Mouse (Mus musculus): ENCODE measurements around the gene Dok4.

The Dok4 gene

DNA sequence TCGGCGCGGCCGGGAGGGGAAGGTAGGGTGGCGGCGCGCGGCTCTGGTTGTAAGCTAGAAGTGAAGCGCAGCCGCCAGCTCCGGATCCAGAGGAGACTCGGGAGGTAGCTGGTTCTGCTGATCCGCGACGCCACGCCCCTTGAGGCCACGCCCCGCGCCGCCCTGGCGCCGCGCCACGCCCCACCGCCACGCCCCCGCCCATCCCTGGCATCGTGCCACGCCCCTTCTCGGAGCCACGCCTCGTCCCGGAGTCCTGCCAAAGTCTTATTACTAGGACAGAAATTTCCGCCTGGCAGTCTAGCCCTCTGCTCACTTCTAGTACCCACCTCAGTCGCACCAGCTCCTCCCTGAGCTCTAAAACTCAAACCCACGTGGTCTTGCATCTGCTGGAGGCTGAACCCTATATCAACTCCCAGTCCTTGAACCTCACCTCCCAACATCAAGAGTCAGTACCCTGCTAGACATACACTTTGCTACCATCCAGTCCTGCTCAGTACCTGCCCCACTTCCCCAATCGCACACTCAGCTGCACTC lies at the start of gene Dok4:
Gene Dok4 (minus strand): TSS at position 134 of the 534 bp plus-strand sequence.
- CTCF ChIA-PET, result interaction anchor here (0.5 to 3.0 kb wide), 28 partner anchors 10 to 301 kb away, joined by 3 to 13 read pairs (median 4); no protein-coding TSS in a partner anchor
- POLR2A ChIA-PET, result interaction anchor here (0.6 to 1.8 kb wide), 32 partner anchors 9 to 821 kb away, joined by 3 to 8 read pairs (median 3); partner anchors contain the start of genes Ciapin1 (in 2 of the 4), Coq9 (in 2 of the 4), Polr2c (in 1 of the 4) and Usb1 (in 1 of the 4)

DNA sequence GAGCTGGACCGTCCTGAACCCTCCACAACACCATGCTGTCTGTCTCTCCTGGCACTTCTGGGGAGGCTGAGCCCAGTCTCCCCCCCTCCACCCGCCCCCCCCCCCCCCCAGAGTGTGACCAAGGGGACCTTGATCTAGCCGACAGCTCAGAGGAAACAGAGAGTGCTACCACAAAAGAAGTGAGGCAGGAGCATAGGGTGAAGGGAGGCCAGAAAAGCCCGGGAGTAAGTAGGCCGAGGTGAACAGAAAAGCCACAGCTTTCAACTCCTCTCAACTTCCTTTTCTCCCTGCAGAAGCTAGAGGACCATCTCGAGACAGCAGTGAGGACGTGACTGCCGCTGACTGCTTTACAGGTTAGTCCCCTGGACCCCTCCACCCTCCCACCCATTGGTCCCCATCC lies 47.3 kb upstream of the Dok4 start, which contains the start of gene Adgrg5:
Gene Adgrg5 (plus strand): TSS at position 290 of the 400 bp plus-strand sequence.
- POLR2A ChIA-PET, result interaction anchor here in 3 of 4 experiments (0.6 to 2.9 kb wide), 8 partner anchors 8 to 780 kb away, joined by 3 to 13 read pairs (median 4); no protein-coding TSS in a partner anchor
- CTCF ChIA-PET, result interaction anchor here (0.5 to 2.0 kb wide), 13 partner anchors 11 to 853 kb away, joined by 3 to 8 read pairs (median 4); no protein-coding TSS in a partner anchor

DNA sequence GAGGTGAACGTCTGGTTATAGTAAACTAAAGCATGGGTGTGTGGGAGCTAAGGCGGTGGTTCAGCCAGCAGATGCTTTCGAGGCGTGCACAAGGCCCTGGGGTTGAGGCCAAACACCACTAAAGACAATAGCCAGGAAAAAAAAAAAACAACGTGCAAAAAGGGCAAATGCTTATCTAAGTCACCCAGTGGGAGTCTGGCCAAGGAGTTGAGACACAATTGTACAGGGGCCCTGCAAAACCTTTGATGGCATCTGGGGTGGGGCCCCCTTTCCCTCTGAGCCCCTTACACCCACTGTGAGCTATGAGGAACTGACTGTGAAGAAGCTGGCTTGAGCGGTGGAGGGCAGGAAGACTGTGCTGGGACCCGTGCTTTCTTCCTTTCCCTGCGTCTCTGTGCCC lies 46.5 kb upstream of the Dok4 start:
- POLR2A ChIA-PET, result interaction anchor here (0.6 to 2.9 kb wide), 17 partner anchors 8 to 124 kb away, joined by 3 to 13 read pairs (median 4); partner anchors contain the start of genes Ciapin1 (in 1 of the 4), Coq9 (in 1 of the 4) and Dok4 (in 1 of the 4)
- CTCF ChIA-PET, result interaction anchor here (0.5 to 2.0 kb wide), 12 partner anchors 9 to 313 kb away, joined by 3 to 8 read pairs (median 4); no protein-coding TSS in a partner anchor

DNA sequence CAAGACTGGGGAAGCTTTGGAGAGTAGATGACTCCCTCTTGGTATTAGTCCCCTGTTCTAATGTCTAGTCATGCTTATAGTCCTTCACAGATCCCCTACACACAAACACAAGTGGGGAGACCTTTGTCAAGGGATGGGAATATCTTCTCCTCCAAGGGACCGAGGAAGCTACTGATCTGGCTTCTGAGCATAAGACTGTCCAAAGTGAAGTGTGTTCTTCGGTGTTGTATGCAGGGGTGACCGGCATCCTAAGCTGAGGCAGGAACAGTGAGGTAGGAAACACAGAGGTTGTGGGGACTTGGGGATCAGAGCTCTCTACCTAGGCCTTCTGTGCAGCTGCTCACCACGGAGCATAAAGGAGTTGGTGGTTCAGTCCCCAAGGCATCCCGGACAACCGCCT lies 46.0 kb upstream of the Dok4 start:
- ChIA-PET POLR2A (interaction anchor here (0.6 to 2.9 kb wide), 18 partner anchors 9 to 391 kb away, joined by 3 to 13 read pairs (median 4); partner anchors contain the start of genes Ciapin1 (in 1 of the 4), Coq9 (in 1 of the 4) and Dok4 (in 1 of the 4)), CTCF (interaction anchor here (1.0 to 2.0 kb wide), 9 partner anchors 9 to 313 kb away, joined by 3 to 8 read pairs (median 5); no protein-coding TSS in a partner anchor)

DNA sequence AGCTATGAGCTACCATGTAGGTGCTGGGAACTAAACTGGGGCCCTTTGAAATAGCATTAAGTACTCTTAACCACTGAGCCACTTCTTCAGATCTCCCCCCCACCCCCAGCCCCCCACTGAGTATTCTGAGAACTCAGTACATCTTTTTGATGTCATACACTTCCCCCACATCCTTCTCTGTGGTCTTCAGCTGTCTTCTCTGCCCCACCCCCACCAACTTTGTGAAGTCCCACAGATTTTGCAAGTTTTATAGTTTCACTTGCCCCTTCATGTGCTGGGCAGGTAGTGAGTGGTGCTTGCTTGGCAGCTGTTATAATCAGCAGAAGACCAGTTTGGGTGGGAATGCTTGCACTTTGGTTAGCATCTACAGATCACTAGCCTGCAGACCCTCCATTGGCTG lies 43.1 kb upstream of the Dok4 start:
- POLR2A ChIA-PET, result interaction anchor here in 3 of 4 experiments (0.6 to 1.2 kb wide), 4 partner anchors 15 to 413 kb away, joined by 3 to 4 read pairs (median 4); partner anchors contain the start of genes Dok4 (in 1 of the 3) and Usb1 (in 1 of the 3)
- CTCF ChIA-PET, result interaction anchor here in 2 of 4 experiments (0.7 to 1.6 kb wide), 3 partner anchors 20 to 51 kb away, joined by 6 to 10 read pairs (median 9); no protein-coding TSS in a partner anchor

DNA sequence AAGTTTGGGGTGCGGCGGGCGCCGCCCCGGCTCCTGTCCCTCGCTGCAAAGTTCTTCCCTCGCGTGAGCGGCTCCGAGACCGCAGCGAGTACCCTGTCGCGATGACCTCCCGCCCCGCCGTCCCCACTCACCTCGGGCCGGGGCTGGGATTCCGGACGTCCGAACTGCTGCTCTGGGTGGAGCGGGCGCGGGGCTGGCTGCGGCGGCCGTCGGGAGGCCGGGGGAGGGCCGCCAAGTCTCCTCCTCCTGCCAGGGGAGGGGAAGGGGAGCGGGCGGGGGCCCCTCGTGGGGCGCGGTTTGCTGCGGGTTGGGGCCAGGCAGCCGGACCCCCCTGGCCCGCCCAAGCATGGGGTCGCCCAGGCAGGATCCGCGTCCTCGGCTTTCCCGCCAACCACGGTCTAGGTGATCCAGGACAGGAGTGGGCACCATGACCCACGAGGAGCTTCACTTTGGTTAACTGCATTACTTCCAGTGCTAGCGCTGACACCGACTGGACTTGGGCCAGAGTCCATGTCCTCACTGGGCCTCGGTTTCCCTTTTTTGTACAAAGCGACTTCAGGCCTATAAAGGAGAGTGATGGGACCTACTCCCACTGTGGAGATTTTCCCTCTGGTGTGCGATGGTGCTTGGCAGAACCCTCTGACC lies 41.8 kb upstream of the Dok4 start, which contains the start of gene Ccdc102a:
Gene Ccdc102a (minus strand): TSS at position 248 of the 645 bp plus-strand sequence.
- ChIA-PET CTCF (interaction anchor here (0.6 to 2.6 kb wide), 11 partner anchors 9 to 355 kb away, joined by 3 to 14 read pairs (median 4); no protein-coding TSS in a partner anchor), POLR2A (interaction anchor here in 3 of 4 experiments (0.7 to 1.4 kb wide), 5 partner anchors 14 to 146 kb away, joined by 3 to 5 read pairs (median 3); partner anchors contain the start of gene Cx3cl1 (in 1 of the 3))

DNA sequence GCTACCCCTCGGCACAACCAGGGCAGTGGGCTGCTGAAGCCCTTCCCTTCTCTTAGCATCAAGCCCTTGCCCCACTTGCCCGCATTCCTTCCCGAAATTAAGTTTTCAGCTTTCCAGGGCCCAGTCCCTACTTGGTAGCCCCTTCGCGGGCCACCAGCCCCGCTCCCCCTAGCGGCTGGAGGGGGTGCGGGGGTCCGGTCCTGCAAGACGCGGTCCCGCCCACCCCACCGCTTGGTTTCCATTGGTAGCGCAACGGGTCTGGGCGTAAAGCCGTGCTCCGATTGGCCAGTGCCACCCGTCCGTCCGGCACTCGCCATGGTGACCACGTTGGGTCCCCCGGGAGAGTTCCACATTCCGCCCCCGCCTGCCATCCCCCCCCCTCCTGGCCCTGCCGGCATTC lies 41.2 kb upstream of the Dok4 start:
- POLR2A ChIA-PET, result interaction anchor here in 2 of 4 experiments (0.8 to 1.4 kb wide), 12 partner anchors 10 to 95 kb away, joined by 3 to 5 read pairs (median 3); partner anchors contain the start of gene Dok4 (in 1 of the 2)
- CTCF ChIA-PET, result interaction anchor here (0.5 to 2.6 kb wide), 22 partner anchors 9 to 888 kb away, joined by 3 to 14 read pairs (median 4); partner anchors contain the start of gene Dok4 (in 1 of the 4)

DNA sequence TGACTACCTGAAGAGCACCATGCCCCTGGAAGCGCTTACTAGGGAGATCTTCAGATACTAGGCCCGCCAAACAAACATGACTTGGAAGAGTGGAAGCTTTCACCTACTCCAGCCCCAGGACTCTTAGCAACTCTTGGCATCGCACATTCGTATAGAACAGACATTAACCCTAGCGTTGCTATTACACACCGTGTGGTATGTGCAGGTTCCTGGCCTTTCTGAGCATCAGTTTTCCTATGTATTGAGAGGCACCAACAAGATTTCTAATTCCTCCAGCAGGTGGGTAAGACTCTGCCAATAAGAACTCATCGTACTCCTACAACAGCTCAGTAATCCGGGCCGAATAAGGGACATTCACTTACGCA lies 40.8 kb upstream of the Dok4 start:
- ChIA-PET POLR2A (interaction anchor here in 2 of 4 experiments (0.8 to 2.2 kb wide), 13 partner anchors 9 to 94 kb away, joined by 3 to 6 read pairs (median 3); partner anchors contain the start of gene Dok4 (in 1 of the 2)), CTCF (interaction anchor here in 3 of 4 experiments (0.5 to 2.6 kb wide), 21 partner anchors 9 to 889 kb away, joined by 3 to 14 read pairs (median 4); partner anchors contain the start of gene Dok4 (in 1 of the 3))

DNA sequence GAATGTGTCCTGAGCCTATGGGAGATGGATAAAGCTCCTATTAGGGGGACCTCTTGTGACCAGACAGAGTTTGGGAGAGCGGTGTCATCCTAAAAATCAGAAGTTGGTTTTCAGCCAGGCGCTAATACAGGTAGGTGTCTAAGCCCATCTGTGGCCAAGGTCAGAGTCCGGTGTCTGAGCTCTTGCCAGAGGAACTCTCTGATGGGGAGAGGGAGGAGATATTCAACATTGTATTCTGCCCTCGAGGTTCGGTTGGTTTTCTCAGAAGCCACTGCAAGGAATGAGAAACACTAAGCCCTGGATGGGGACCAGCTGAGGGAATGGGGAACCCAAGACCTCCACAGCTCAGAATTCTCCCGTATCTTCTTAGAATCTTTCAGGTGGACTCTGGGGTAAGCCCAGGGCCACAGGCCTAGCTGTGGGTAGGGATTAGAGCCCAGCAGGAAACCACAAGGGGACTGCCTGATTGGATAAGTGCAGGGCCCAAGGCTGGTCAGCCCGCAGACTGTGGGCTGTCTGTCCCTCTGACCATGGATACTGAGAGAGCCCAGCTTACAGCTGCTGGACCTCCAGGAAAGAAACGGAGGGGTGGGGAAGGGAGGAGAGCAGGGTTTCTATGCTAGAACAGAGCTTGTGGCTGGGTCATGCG lies 40.3 kb upstream of the Dok4 start:
- POLR2A ChIA-PET, result interaction anchor here in 2 of 4 experiments (0.7 to 2.2 kb wide), 13 partner anchors 9 to 94 kb away, joined by 3 to 6 read pairs (median 3); no protein-coding TSS in a partner anchor
- CTCF ChIA-PET, result interaction anchor here in 3 of 4 experiments (0.5 to 2.6 kb wide), 23 partner anchors 8 to 429 kb away, joined by 3 to 14 read pairs (median 4); partner anchors contain the start of gene Dok4 (in 1 of the 3)

DNA sequence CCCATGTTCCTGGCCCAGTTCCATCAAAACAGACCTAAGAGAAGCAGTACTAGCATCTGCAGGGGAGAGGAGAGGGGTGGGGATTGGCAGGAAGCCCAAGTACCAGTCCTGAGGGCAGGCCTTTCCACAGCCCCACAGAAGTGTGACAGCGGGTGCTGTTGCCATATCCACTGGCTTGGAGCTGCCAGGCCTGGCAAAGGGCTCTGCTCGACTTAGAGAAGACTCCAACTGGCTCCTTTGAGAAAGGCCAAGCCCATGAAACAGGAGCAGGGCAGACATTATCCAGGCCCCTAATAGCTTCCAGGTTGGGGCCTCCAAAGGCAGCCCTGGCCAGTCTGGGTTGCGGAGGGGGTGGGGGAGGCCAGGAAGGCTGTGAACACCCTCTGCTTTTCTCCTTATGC lies 38.6 kb upstream of the Dok4 start:
- POLR2A ChIA-PET, result interaction anchor here in 2 of 4 experiments (0.6 to 2.2 kb wide), 3 partner anchors 46 to 86 kb away, joined by 3 to 6 read pairs (median 4); no protein-coding TSS in a partner anchor
- CTCF ChIA-PET, result interaction anchor here in 2 of 4 experiments (0.6 to 1.1 kb wide), 2 partner anchors 87 to 406 kb away, joined by 3 read pairs; no protein-coding TSS in a partner anchor

DNA sequence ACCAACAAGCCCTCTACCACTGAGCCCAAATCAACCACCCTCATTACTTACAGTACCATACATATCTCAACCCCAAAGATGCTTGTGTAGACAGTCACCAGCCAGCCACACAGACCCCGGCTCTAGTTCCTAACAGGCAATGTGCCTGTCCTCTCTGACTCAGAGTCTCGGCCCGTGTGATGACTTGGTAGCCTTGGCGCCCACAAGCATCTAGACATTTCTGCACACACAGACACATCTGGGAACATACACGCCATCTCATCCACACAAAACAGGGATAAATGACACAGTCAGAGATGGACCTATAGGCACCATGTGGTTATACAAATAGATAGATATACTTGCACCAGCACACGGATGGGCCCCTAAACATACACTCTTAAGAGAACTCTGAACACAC lies 38.1 kb upstream of the Dok4 start:
- POLR2A ChIA-PET, result no interaction called here
- CTCF ChIA-PET, result no interaction called here

DNA sequence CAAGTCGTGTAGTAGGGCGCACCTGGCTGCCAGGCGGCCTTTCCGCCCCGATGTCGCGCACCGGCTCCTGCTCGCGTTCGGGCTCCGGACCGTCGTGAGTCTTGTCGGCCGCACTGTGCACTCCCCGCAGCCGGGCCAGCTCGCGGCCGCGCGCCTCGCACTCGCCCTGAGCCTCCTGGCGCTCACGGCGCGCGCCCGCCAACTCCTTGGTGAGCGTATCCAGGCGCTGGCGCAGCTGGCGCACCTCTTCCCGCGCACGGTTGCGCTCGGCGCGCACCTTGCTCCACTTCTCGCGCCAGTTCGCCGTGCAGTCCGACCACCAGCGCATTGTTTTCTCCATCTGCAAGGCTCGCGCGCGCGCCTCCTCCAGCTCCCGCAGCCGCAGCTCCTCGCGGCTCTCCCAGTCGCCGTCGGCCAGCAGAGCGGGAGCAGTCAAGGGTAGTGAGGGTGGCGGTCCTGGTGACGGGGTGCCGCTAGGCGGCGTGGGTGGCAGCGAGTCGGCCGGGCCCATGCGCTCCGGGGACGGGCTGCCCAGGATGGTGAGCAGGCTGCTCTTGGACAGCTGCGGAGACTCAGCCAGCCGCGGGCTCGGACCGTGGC lies 37.0 kb upstream of the Dok4 start:
- ChIA-PET CTCF (interaction anchor here (0.5 to 2.9 kb wide), 36 partner anchors 9 to 418 kb away, joined by 3 to 12 read pairs (median 4); partner anchors contain the start of genes Adgrg5 (in 2 of the 4), Dok4 (in 2 of the 4), Usb1 (in 1 of the 4) and Zfp319 (in 1 of the 4)), POLR2A (interaction anchor here (0.5 to 2.1 kb wide), 24 partner anchors 9 to 263 kb away, joined by 3 to 13 read pairs (median 5); partner anchors contain the start of genes Cx3cl1 (in 2 of the 4), Adgrg5 (in 1 of the 4) and Dok4 (in 1 of the 4))

DNA sequence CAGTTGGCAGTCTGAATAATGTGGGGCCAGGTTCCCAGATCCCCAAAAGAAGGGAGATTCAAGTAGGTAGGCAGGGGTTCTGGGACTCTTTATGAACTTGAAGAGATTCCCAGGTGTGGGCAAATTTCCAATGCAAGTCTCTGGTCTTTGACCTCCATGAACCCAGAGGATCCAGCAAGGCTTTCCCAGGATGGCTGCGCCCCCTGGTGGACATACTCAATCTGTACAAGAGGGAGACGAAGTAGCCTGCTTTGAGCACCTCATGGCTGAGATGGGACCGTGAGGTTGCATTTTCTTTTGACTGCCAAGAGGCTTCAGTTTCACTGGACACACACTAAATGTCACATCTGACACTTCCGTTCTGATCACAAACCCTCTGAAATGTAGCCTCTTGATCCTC lies 32.7 kb upstream of the Dok4 start:
- CTCF ChIA-PET, result interaction anchor here (0.6 to 1.6 kb wide), 10 partner anchors 8 to 453 kb away, joined by 3 to 7 read pairs (median 4); partner anchors contain the start of genes Ciapin1 (in 1 of the 4), Coq9 (in 1 of the 4) and Dok4 (in 1 of the 4)
- POLR2A ChIA-PET, result interaction anchor here in 2 of 4 experiments (0.5 to 1.6 kb wide), 5 partner anchors 10 to 43 kb away, joined by 3 to 6 read pairs (median 4); no protein-coding TSS in a partner anchor

DNA sequence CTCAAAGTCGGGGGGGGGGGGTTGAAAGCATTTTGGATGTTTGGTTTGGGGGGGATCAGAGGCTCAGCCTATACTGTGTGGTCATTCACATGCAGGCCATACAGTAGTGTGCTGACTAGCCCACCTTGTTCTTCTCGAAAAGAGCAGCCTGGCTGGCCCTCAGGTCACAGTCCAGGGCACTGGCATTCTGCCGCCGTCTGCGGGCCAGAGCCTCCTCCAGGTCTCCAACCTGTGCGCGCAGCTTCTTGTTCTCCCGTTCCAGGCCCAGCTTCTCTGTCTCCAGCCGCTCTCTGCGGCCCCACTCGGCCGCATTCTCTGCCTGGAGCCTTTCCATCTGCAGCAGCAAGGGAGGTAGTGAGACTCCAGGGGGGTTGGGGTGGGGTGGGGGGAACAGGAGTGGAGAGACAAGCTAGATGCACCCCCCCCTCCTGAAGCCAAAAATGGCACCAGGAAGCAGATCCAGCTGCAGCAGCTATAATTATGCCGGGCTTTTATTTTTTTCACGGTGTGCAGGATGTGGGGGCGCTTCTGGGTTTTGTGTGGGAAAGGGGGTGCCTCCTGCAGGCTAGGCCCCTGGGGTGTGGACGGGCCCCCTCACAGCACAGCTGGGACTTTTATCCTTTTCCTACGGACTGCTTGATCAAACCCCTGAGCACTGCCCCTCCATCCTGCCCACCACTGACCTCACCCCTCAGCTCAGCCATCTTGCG lies 31.6 kb upstream of the Dok4 start:
- ChIA-PET CTCF (interaction anchor here (0.6 to 1.6 kb wide), 26 partner anchors 8 to 426 kb away, joined by 3 to 14 read pairs (median 4); partner anchors contain the start of genes Dok4 (in 2 of the 4), Ccdc102a (in 1 of the 4), Ciapin1 (in 1 of the 4) and Coq9 (in 1 of the 4)), POLR2A (interaction anchor here in 3 of 4 experiments (0.5 to 1.6 kb wide), 5 partner anchors 9 to 68 kb away, joined by 3 to 6 read pairs (median 4); no protein-coding TSS in a partner anchor)

DNA sequence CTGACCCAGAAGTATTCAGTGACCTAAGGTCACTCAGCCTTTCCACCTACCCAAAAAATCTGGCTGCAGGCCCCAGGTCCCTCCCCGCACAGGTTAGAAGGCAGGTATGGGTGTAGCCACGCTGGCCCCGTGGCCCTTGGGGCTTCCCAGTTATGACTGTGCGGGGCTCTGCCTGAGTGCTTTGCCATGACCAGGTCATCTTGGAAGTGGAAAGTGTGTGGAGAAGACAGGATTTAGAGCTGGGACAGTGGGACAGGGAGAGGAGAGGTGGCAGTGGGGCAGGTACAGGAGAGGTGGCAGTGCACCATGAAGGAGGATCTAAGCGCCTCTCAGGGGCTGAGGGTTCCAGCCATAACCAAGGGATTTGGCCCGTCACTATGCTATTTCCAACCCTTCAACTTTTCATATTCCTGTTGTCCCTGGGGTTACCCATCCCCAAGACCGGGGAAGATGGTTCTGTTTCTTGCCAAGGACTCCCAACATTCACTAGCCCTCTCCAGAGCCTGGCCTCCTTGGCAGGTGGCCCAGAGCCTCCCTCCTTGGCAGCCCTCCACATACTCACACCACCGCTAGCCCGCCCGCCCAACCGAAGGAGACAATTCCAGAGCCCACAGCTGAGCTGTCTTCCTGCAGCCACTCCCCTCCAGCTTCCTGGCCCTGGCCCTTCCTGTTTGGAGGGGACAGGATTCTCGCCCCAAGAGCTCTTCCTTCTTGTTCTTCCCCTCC lies 28.5 kb upstream of the Dok4 start:
- ChIA-PET CTCF (interaction anchor here in 2 of 4 experiments (0.6 to 1.9 kb wide), 5 partner anchors 8 to 28 kb away, joined by 3 to 7 read pairs (median 4); partner anchors contain the start of gene Dok4 (in 1 of the 2)), POLR2A (interaction anchor here (0.6 to 2.5 kb wide), 7 partner anchors 8 to 205 kb away, joined by 3 to 9 read pairs (median 5); partner anchors contain the start of gene Dok4 (in 1 of the 4))

All from embryonic stem cell, embryonic (primary cell).